Mouse (Mus musculus): ENCODE data around the gene Smndc1.

DNA sequence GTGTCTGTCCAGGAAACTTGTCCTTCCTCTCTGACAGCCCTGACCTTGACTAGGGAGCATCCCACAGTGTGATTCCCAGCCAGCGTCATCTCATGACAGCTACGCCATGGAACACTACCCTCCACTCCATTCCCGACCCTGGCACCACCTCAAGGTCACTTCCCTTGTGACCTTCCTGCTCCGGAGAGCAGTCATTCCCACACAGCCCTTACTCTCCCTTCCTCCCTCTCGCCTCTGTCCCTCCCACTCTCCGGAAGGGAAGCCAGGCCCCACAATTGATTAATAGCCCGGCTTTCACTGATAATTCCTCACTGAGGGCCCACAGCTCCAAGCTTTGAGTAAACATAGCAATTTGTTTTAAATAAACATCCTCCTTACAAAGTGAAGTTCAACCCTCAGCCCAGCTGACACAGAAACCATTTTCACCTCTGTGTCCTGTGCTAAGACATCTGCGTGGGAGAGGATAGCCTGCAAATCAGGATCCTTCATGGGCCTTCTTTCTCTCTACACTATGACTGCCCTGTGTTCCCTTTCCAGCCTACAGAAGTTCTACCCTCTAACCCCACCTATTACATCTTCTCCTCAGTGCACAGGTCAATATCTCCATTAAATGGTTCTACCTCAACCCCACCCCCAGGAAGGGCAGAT is 47.1 kb upstream of the Smndc1 start:
- TF ChIP-seq CTCF (IDR thresholded peaks at IDR 0.05; ENCODE audit: borderline replicate concordance, insufficient read depth, low read depth, low read length) = no peak
- no peak for TF ChIP-seq POLR2A (IDR thresholded peaks at IDR 0.05; ENCODE audit: borderline replicate concordance, insufficient read depth, low read length)

Measured in cerebellum, adult 2 months (tissue).